Mouse (Mus musculus) neural tube, embryonic 10.5 days (tissue): ENCODE results near the gene Carns1.

Source experiments
- DNase-seq: peaks from one replicate; pipeline ENCODE4 v3.0.0-alpha.2; 2017; ENCODE audit warnings: low spot score; ENCODE audit errors: extremely low spot score

The Carns1 gene

GRCm38 (mm10) chr19:4202149-4202548 is 26.9 kb upstream of the Carns1 start:
- DNase-seq = no peak

GRCm38 (mm10) chr19:4201291-4201909 is 26.1 kb upstream of the Carns1 start, which contains the start of gene Rad9a:
Rad9a (minus strand) TSS chr19:4201662.
- DNase-seq = peak; percentile 98

GRCm38 (mm10) chr19:4197180-4197579 is 21.9 kb upstream of the Carns1 start:
- DNase-seq = no peak

- no peak for DNase-seq
Measured at GRCm38 (mm10) chr19:4196548-4196947, 21.3 kb upstream of the Carns1 start.

GRCm38 (mm10) chr19:4196048-4196447 is 20.8 kb upstream of the Carns1 start:
- no peak for DNase-seq

DNA sequence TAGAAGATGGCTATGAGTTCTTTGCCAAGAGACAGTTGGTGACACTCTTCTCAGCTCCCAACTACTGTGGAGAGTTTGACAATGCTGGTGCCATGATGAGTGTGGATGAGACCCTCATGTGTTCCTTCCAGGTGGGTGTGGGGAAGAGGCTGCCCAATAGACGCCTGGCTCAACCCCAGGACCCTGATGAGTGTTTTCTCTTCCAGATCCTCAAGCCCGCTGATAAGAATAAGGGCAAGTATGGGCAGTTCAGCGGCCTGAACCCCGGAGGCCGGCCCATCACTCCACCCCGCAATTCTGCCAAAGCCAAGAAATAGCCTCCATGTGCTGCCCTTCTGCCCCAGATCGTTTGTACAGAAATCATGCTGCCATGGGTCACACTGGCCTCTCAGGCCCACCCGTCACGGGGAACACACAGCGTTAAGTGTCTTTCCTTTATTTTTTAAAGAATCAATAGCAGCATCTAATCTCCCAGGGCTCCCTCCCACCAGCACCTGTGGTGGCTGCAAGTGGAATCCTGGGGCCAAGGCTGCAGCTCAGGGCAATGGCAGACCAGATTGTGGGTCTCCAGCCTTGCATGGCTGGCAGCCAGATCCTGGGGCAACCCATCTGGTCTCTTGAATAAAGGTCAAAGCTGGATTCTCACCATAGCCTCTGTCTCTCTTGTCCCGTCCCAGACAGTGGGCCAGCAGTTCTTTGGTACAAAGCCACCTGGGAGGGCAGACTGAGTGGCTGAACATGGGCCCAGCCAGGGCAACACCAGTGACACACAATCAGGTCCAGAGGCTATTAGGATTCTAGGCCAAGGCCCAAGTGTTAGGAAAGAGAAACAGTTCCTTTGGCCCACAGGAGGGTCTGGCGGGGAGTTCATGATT is 19.7 kb upstream of the Carns1 start:
- no peak for DNase-seq

DNA sequence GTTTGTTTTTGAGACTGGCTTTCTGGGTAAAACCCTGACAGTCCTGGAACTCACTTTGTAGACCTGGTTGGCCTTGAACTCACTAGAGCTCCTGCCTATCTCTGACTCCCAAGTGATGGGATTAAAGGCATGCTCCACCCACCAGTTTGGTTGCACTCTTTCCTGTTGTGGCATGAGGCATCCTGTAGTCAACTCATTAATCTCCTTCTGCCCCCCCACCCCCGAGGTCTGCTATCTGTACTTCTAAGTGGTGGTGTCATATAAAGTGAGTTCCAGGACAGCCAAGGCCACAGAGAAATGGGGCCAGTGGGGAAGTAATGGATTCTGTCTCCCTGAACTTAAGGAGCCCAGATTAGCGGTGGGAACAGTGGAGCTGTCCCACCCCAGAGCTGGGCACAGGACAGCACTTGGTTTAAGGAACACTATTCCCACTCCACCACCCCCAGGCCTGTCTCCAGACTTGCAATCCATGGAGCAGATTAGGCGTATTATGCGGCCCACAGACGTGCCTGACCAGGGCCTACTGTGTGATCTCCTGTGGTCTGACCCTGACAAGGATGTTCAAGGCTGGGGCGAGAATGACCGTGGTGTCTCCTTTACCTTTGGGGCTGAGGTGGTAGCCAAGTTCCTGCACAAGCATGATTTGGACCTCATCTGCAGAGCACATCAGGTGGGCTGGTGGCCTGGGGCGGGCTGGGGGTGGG is 18.9 kb upstream of the Carns1 start:
- no peak for DNase-seq

GRCm38 (mm10) chr19:4193129-4193528 is 17.9 kb upstream of the Carns1 start:
- DNase-seq = no peak

- DNase-seq = no peak
Measured at GRCm38 (mm10) chr19:4192251-4192985, 17.1 kb upstream of the Carns1 start.

DNA sequence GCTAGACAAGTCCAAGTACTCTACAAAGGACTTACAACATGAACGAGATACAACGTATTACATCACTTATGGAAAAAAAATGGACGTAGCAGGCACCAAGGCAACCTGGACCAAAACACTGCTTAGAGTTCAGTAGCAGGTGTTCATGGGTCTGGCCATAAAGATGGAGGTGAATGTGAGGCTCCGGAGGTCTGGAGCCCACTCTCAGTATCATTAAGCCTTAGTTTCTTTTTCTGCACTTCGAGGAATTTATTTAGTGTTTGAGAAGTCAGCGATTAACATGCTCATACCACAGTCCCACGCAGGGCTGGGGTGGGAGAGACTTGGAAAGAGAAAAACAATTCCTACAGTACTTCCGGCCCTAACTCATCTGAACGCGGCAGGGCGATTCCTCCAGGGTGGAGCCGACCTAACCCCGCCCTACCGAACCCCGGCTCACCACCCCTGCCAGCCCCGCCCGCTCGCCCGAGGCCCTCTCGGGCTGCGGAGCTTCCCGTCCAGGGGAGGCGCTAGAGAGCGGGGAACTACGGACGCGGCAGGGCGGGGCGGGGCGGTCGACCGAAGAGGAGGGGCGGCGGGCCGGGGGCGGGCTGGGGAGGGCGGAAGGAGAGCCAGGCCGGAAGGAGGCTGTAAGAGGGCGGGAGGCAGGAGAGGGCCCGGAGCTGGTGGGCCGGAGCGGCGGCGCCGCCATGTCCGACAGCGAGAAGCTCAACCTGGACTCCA is 16.4 kb upstream of the Carns1 start, which contains the start of gene Ppp1ca:
Gene Ppp1ca, plus strand, starts transcription at position 538 of the 723 bp plus-strand sequence.
- DNase-seq = peak; percentile 98

GRCm38 (mm10) chr19:4190831-4191334 is 15.6 kb upstream of the Carns1 start, which contains the start of gene Tbc1d10c:
Tbc1d10c (minus strand) TSS chr19:4191284.
- DNase-seq = no peak

GRCm38 (mm10) chr19:4189051-4189620 is 13.9 kb upstream of the Carns1 start:
- no peak for DNase-seq

DNA sequence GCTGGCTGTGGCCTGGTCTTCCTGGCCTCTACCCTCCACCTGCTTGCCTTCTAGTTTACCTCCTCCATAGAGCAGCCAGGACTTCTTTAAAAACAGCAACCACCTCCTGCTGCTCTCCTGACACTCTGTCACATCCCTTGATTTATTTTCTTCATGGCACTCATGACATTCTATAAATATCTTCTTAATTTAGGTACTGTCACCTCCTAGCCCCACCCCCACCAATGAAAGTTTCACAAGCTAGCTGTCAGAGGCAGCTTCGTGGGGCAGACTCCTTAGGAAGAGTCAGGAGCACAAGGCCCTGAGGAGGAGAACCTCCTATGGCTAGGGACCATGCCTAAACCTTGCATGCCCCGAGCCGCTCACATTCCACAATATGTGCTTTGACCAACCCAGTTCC is 12.0 kb upstream of the Carns1 start:
- no peak for DNase-seq

GRCm38 (mm10) chr19:4184976-4185975 is 10.0 kb upstream of the Carns1 start:
- DNase-seq = no peak

- no peak for DNase-seq
Measured at GRCm38 (mm10) chr19:4183689-4184088, 8.4 kb upstream of the Carns1 start.

- no peak for DNase-seq
Measured at GRCm38 (mm10) chr19:4181892-4182291, 6.6 kb upstream of the Carns1 start.

DNA sequence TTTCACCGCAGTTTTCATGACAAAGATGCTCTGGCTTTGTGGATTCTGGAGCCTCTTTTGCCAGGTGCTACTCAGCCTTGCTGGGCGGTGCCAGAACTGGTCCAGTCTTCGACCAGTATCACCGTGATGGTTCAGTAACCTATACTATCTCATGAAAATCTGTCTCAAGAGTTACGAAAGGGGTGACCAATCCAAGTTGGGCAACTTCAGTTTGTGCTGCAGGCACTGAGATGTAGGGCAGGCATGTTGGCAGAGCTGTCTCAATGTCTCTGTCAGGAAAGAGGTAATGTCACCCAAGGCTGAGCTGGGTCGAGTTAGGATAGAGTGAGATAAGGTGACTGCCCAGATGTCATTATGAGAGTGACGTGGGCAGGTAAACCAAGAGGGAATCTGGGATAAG is 5.1 kb upstream of the Carns1 start:
- DNase-seq = no peak

DNA sequence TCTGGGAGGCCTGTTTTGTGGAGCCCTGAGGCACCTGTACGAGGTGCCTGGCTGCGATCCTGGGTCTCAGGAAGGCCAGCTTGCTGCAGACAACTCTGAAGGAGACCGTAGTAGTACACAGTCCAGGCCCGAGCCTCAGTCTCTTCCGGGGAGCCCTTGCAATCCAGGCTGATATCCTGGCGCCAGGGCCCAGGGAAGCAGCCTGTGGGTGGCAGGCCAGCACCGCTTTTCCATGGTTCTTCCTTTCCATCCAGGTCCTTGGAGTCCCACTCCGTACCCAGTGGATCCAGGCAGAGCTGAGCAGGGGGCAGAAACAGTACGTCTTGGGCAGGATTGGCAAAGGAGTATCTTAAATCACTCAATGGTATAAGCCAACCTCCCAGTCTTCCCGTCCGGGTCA is 2.4 kb downstream of the Carns1 start:
- no peak for DNase-seq
